ENCODE assay signal across 8 mouse cellular contexts in the genomic region with DNA sequence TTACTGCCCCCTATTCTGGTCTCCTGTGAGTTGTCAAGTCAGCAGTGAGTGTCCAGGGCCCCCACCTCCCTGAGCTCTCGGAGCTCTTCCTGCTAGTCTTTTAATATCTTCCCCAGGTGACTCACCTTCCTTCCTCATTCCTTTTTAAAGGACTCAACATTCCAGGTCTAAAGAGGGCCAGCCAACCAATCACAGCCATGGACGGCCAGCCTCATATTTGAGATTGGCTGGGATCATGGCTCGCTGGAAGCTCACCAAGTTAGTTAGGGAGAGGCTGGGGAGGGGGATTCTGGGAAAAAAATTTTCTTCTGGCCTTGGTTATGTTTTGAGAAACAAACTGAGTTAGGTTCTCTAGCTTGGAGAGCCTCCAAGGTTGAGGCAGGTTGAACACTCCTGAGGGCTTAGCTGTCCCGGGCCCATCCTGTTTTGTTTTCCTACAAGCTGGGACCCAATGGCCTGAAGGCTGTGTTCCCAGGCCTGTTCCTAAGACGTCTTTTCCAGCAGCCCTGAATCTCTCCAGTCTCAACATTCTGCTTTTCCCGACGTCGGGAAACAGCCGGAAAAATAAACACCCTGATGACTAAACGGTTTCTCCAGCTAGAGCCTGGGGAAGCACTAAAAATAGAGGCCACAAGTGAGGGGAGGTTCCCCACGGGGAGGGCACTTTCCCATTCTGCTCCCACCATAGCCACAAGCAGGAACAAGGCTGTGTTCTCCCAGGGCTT. TPM values are rescaled to one million over a fixed set of nuclear protein-coding genes. Genes with fewer than 3 reads are reported as not detected.
DNase-seq lines count a peak whose midpoint lies in the region; ATAC-seq lines count a peak whose summit lies in the region.

No protein-coding gene starts in this region.

- H3K4me1 ChIP-seq in heart, embryonic 13.5 days = peaks cover 59% of the 10 kb centered on the region
- peaks cover 46% of the 10 kb centered on the region for H3K4me1 ChIP-seq in kidney, embryonic 14.5 days (ENCODE audit: control insufficient read depth, insufficient read depth, low read length)

- WGBS in heart, embryonic 13.5 days = 7% methylated on average over 11 of the region's 11 CpGs
- 10% methylated on average over 11 of the region's 11 CpGs for WGBS in kidney, embryonic 14.5 days

- no peaks in the 10 kb centered on the region for H3K36me3 ChIP-seq in heart, embryonic 13.5 days
- H3K36me3 ChIP-seq in kidney, embryonic 14.5 days (ENCODE audit: control insufficient read depth, insufficient read depth, low read length) = no peaks in the 10 kb centered on the region

- H3K9ac ChIP-seq in heart, embryonic 13.5 days = peak overlapping the region; percentile 90
- H3K9ac ChIP-seq in kidney, embryonic 14.5 days (ENCODE audit: low read depth, low read length) = no peak overlapping the region

- no peaks in the 10 kb centered on the region for H3K27me3 ChIP-seq in heart, embryonic 13.5 days (replicated peaks)
- H3K27me3 ChIP-seq in kidney, embryonic 14.5 days (ENCODE audit: control insufficient read depth, insufficient read depth, low read length) = no peaks in the 10 kb centered on the region

- DNase-seq in gastrocnemius, postnatal 25 days = peak; percentile 74
- DNase-seq in gastrocnemius, postnatal 10 days = no peak
- peak; percentile 83 for DNase-seq in cerebellum, postnatal 14 days
- DNase-seq in lung, postnatal 10 days = peak; percentile 85
- peak; percentile 36 for DNase-seq in thymus, postnatal 25 days
- DNase-seq in embryo, embryonic 10.5 days (ENCODE audit: low spot score) = no peak

- ATAC-seq in heart, embryonic 13.5 days (ENCODE audit: extremely low read depth, insufficient number of reproducible peaks, low FRiP score, low TSS enrichment) = no peak
- no peak for ATAC-seq in kidney, embryonic 14.5 days (ENCODE audit: low FRiP score, low TSS enrichment)

- H3K4me3 ChIP-seq in heart, embryonic 13.5 days = peak overlapping the region; percentile 96
- no peak overlapping the region; the same call in 1 of the 2 replicates for H3K4me3 ChIP-seq in kidney, embryonic 14.5 days (ENCODE audit: low read length)

- peak overlapping the region; percentile 100 for H3K27ac ChIP-seq in heart, embryonic 13.5 days (replicated peaks)
- H3K27ac ChIP-seq in kidney, embryonic 14.5 days (ENCODE audit: low read depth, low read length) = peak overlapping the region; percentile 98

- peak overlapping the region; percentile 95 for H3K4me2 ChIP-seq in heart, embryonic 13.5 days
- H3K4me2 ChIP-seq in kidney, embryonic 14.5 days (replicated peaks; ENCODE audit: low read depth, low read length) = peak overlapping the region; percentile 96

- H3K9me3 ChIP-seq in heart, embryonic 13.5 days = no peaks in the 10 kb centered on the region
- no peaks in the 10 kb centered on the region for H3K9me3 ChIP-seq in kidney, embryonic 14.5 days (ENCODE audit: control insufficient read depth, low read length)

RNA-seq across cellular contexts. Expression of a gene that starts 1.8 kb away (rescaled TPM):
- 100 to 1,000 TPM; 156 to 164 TPM for total RNA-seq in gastrocnemius, postnatal 25 days (2021)
- total RNA-seq in gastrocnemius, postnatal 10 days (2021) = 100 to 1,000 TPM; 148 to 163 TPM
- 35.5 and 37.1 TPM in 2 replicates for polyA plus RNA-seq in heart, embryonic 13.5 days (2015; fragmentation: Nextera tagmentation; extraction: Ambion mirVana)
- 12.6 and 21.8 TPM in 2 replicates for polyA plus RNA-seq in kidney, embryonic 14.5 days (2014; fragmentation: Nextera tagmentation; extraction: Ambion mirVana)

RNA-seq across cellular contexts. Expression of a gene that starts 58.6 kb away (rescaled TPM):
- under 1 TPM; 0.61 to 0.62 TPM for total RNA-seq in gastrocnemius, postnatal 25 days (2021)
- total RNA-seq in gastrocnemius, postnatal 10 days (2021) = 1 to 10 TPM; 5.6 to 8.3 TPM
- polyA plus RNA-seq in heart, embryonic 13.5 days (2015; fragmentation: Nextera tagmentation; extraction: Ambion mirVana) = 22.7 and 24.2 TPM in 2 replicates
- 15.5 and 20.9 TPM in 2 replicates for polyA plus RNA-seq in kidney, embryonic 14.5 days (2014; fragmentation: Nextera tagmentation; extraction: Ambion mirVana)

Comparison
In these comparisons a context has a peak if more than half of its experiments do, and no peak if none do; other contexts are left out.
1. DNase-seq: peak in gastrocnemius, postnatal 25 days (single experiment), cerebellum, postnatal 14 days (2 of 2), lung, postnatal 10 days (single experiment) and thymus, postnatal 25 days (single experiment); none in gastrocnemius, postnatal 10 days (single experiment) and embryo, embryonic 10.5 days (single experiment).
2. RNA of a gene that starts 58.6 kb away (total RNA-seq): 5.6 to 8.3 TPM in gastrocnemius, postnatal 10 days; 0.61 to 0.62 TPM in gastrocnemius, postnatal 25 days; every median in the first group is over 4 times any median in the second.